23 mouse cellular contexts compared by ENCODE assay signal in the genomic region with DNA sequence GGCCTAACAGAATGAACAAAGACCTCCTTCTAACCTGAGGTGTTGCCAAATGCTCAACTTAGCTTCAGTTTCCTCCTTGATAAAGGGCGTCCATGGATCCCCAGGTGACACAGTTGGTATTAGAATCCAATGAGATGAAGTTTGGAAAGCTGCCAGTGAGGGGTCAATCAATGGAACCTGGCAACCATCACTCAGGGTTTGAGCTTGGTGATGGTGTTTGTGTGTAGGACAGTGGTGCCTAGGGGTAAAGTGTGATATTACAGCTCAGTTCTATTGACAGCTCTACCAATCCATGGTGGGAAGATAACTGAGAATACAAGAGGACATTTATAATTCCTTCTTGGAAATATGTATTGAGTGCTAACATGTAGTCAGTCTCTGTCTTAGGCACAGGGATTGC.
DNase-seq lines count a peak whose midpoint lies in the region; ATAC-seq lines count a peak whose summit lies in the region.
"Had no signal": no experiment of that assay in that cellular context is flagged by ENCODE, and none has a peak within 500 bp of the region (broad histone marks: within the 10 kb centered on the region; RNA-seq: fewer than 3 reads in every experiment).

No protein-coding gene starts in this region.

- no peak for ATAC-seq in cerebellum, adult (ENCODE audit: insufficient number of reproducible peaks, low FRiP score, low TSS enrichment)
- ATAC-seq: CD4-positive, CD25-positive, alpha-beta regulatory T cell, adult 4 months; forebrain, postnatal 0 days; hindbrain, postnatal 0 days; intestine, embryonic 15.5 days; midbrain, embryonic 13.5 days had no signal

- DNase-seq in cerebellum, postnatal 14 days = peak; percentile 42 to 62
- peak; percentile 42 for DNase-seq in layer of hippocampus, adult 11-12 months (ENCODE audit: low spot score)
- no peak for DNase-seq in layer of hippocampus, adult 8-10 months (ENCODE audit: low spot score in 2 of 2)
- peak; percentile 10 for DNase-seq in lung, postnatal 10 days
- DNase-seq in lung, postnatal 25 days (ENCODE audit: low spot score) = no peak
- DNase-seq: adrenal gland, postnatal 14 days; cerebellum, adult 18-20 months; forebrain, postnatal 0 days; gastrocnemius, postnatal 10 days; heart, postnatal 36 days; kidney, adult 8-10 months; kidney, postnatal 14 days; liver, embryonic 13.5 days; lung, embryonic 14.5 days; lung, postnatal 4 days; retina, postnatal 1 day; right cerebral cortex, postnatal 14 days; thymus, postnatal 4 days had no signal

Comparison
In these comparisons a context has a peak if more than half of its experiments do, and no peak if none do; other contexts are left out.
1. DNase-seq: peak in cerebellum, postnatal 14 days (2 of 2), layer of hippocampus, adult 11-12 months (single experiment) and lung, postnatal 10 days (single experiment); none in layer of hippocampus, adult 8-10 months (0 of 2) and lung, postnatal 25 days (single experiment).